In genomic region chr4:32983176-32984155, GRCm38 (mm10) we compare ENCODE assay signal across 8 mouse cellular contexts. TPM values are rescaled to one million over a fixed set of nuclear protein-coding genes. Genes with fewer than 3 reads are reported as not detected.
A peak's percentile ranks its signal among the peaks of the same experiment; 100 is the strongest.
DNase-seq lines count a peak whose midpoint lies in the region; ATAC-seq and TF ChIP-seq lines count a peak whose summit lies in the region.

No protein-coding gene starts in this region.

- H3K27me3 ChIP-seq in E14TG2a.4 (ENCODE audit: insufficient read depth, low read length): peaks cover 14% of the 10 kb centered on the region
- 0 out of 2 replicates have a peak, but pooled peaks cover 3% of the 10 kb centered on the region for H3K27me3 ChIP-seq in forebrain, embryonic 16.5 days (replicated peaks; ENCODE audit: control insufficient read depth, insufficient read depth, low read length)

- WGBS in forebrain, embryonic 16.5 days: under 1% methylated on average over 79 of the region's 94 CpGs

- peak; percentile 77 for DNase-seq in cerebellum, adult 11 months
- DNase-seq in heart, postnatal 14 days: peak; percentile 67 to 68
- DNase-seq in layer of hippocampus, adult 18-20 months (ENCODE audit: low spot score in 2 of 2): peak; percentile 25 to 60
- DNase-seq in lung, adult 18-20 months: peak; percentile 54 to 65
- peak; percentile 82 to 83 for DNase-seq in thymus, adult 18-20 months

- H3K9ac ChIP-seq in forebrain, embryonic 16.5 days (replicated peaks; ENCODE audit: low read depth, low read length): peak overlapping the region; percentile 94

- H3K27ac ChIP-seq in forebrain, embryonic 16.5 days (ENCODE audit: low read length): peak overlapping the region; percentile 61

- no peaks in the 10 kb centered on the region for H3K9me3 ChIP-seq in E14TG2a.4 (ENCODE audit: low read length)
- H3K9me3 ChIP-seq in forebrain, embryonic 16.5 days (ENCODE audit: control insufficient read depth, low read length): no peaks in the 10 kb centered on the region

- no peaks in the 10 kb centered on the region for H3K36me3 ChIP-seq in E14TG2a.4 (ENCODE audit: insufficient read depth, low read length)
- no peaks in the 10 kb centered on the region for H3K36me3 ChIP-seq in forebrain, embryonic 16.5 days (ENCODE audit: control insufficient read depth, insufficient read depth)

- peaks cover 77% of the 10 kb centered on the region for H3K4me1 ChIP-seq in E14TG2a.4 (replicated peaks; ENCODE audit: low read depth, low read length)
- H3K4me1 ChIP-seq in forebrain, embryonic 16.5 days (replicated peaks; ENCODE audit: control insufficient read depth, insufficient read depth, low read length): peaks cover 30% of the 10 kb centered on the region

- peak overlapping the region; percentile 91 for H3K4me2 ChIP-seq in forebrain, embryonic 16.5 days (ENCODE audit: low read length)

- intact Hi-C loops in heart, postnatal 14 days (cut with DNase I): no loop called here

- no peak for TF ChIP-seq CTCF in E14TG2a.4 (conservative IDR thresholded peaks at IDR 0.05; ENCODE audit: low read length)

- peak overlapping the region; percentile 89 for H3K4me3 ChIP-seq in E14TG2a.4 (replicated peaks; ENCODE audit: low read length)
- H3K4me3 ChIP-seq in forebrain, embryonic 16.5 days (replicated peaks; ENCODE audit: low read length): peak overlapping the region; percentile 69

- peak; percentile 66 for ATAC-seq in forebrain, embryonic 16.5 days
- ATAC-seq in neutrophil, adult 5-6 weeks (ENCODE audit: extremely low read depth, insufficient number of reproducible peaks, low FRiP score, poor library complexity, severe bottlenecking): peak; percentile 30; the same call in 1 of the 2 replicates

RNA-seq across cellular contexts. Expression of gene Rragd, which starts 0.6 kb away (rescaled TPM):
- 22.1 and 23.6 TPM in 2 replicates for polyA plus RNA-seq in forebrain, embryonic 16.5 days (2015; fragmentation: Nextera tagmentation; extraction: Ambion mirVana)
- total RNA-seq in heart, postnatal 14 days (2021): 10 to 100 TPM; 69.0 to 71.8 TPM
- 10 to 100 TPM; 64.8 to 70.4 TPM for total RNA-seq in layer of hippocampus, adult 18-20 months (2021)
- 1.6 and 1.7 TPM in 2 replicates for total RNA-seq in neutrophil, adult 5-6 weeks (2017)

RNA-seq across cellular contexts. Expression of gene Ankrd6, which starts 32.8 kb away (rescaled TPM):
- 37.0 and 40.1 TPM in 2 replicates for polyA plus RNA-seq in forebrain, embryonic 16.5 days (2015; fragmentation: Nextera tagmentation; extraction: Ambion mirVana)
- total RNA-seq in heart, postnatal 14 days (2021): 1 to 10 TPM; 3.0 to 4.1 TPM
- 10 to 100 TPM; 36.7 to 42.9 TPM for total RNA-seq in layer of hippocampus, adult 18-20 months (2021)
- not detected in 2 replicates for total RNA-seq in neutrophil, adult 5-6 weeks (2017)

RNA-seq across cellular contexts. Expression of gene Ube2j1, which starts 47.8 kb away (rescaled TPM):
- polyA plus RNA-seq in forebrain, embryonic 16.5 days (2015; fragmentation: Nextera tagmentation; extraction: Ambion mirVana): 53.4 and 60.2 TPM in 2 replicates
- total RNA-seq in heart, postnatal 14 days (2021): 10 to 100 TPM; 47.8 to 49.1 TPM
- 100 to 1,000 TPM in 1 of 2 experiments, 10 to 100 TPM in 1; 92.7 to 100 TPM for total RNA-seq in layer of hippocampus, adult 18-20 months (2021)
- 48.2 and 55.1 TPM in 2 replicates for total RNA-seq in neutrophil, adult 5-6 weeks (2017)

Comparison
In these comparisons a context has a peak if more than half of its experiments do, and no peak if none do; other contexts are left out.
1. Peak in every context shown above with its lines: DNase-seq, ATAC-seq, H3K4me3 ChIP-seq and H3K27ac ChIP-seq.
2. RNA of gene Rragd, which starts 0.6 kb away (total RNA-seq): 69.0 to 71.8 TPM in heart, postnatal 14 days and 64.8 to 70.4 TPM in layer of hippocampus, adult 18-20 months; 1.6 to 1.7 TPM in neutrophil, adult 5-6 weeks; every median in the first group is over 10 times any median in the second.
3. RNA of gene Ankrd6, which starts 32.8 kb away (total RNA-seq): 36.7 to 42.9 TPM in layer of hippocampus, adult 18-20 months; 3.0 to 4.1 TPM in heart, postnatal 14 days and not detected in neutrophil, adult 5-6 weeks; every median in the first group is over 4 times any median in the second.